Mouse (Mus musculus) cerebellum, adult 9-11 months (tissue): ENCODE data around the gene Rad51b.
A peak's percentile ranks its signal among the peaks of the same experiment; 100 is the strongest.

Experiments used
- DNase-seq: peaks from one replicate; pipeline ENCODE4 v3.0.0; 2022

Gene Rad51b

DNA sequence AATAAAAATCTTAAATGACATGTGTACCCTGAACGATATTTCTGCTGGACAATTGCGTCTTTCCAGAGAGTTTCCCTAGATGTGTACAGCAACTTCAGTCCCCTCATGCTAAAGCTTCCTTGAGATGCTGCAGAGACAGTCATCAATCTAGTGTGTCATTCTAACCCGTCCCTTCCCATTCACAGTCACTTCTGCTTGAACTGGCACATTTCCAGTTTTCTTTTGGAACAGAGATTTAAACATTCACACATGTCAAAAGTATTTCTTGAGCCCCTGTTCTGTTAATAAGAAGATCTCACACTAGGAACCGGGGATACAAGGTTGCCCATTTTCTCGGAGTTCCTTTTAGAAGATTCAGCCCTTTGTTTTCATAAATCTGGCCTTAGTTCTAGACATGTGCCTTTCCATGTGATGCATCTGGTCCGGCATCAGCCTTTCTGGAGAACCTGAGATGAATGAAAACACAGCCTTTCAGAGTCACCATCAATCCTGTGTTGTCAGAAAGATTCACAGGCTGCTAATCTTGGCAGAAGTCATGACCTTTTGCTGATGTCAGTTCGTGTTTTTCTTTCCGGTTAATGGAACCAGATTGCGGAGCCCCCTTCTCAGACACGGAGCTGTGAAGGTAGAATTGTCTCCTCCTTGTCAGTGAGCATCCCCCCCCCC is 448.9 kb downstream of the Rad51b start:
- DNase-seq, result no peak

DNA sequence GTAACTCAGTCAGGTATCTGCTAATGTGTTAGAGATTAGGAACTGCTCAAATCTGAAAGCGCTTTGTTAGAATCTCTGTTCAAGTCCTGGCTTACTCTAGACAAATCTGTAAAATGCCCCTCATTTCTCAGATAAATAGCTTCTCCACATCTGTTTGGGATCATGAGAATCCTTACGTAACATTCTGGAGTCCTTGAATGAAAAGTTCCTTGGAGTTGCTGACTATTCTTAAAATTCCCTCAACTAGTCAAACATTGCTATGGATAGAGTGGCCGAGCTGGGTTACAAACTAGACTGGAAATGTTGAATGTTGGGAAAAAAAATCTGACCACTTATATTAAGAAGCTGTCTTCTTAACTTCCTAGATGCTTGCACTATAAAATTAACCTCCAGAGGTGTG is 450.5 kb downstream of the Rad51b start:
- DNase-seq, result no peak

DNA sequence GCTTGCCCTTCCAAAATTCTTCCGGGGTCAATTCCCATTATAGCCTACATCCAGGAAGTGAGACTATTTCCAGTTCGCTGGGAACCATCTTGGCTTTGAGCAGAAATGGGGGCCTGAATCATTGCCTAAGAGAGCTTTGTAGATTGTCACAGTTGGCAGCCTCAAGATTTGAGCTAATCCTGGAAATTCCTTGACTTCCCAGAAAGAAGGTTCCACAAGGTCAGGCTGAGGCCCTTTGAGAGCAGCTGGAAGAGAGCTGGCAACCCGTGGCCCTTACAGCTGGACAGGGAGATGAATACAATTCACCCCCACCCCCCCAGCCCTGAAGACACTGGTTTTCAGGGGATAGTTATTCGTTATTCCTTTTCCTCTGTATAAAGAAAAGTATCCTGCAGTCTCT is 451.8 kb downstream of the Rad51b start:
- DNase-seq, result no peak

- DNase-seq, result no peak
Measured at GRCm38 (mm10) chr12:79750253-79751125, 453.4 kb downstream of the Rad51b start.

GRCm38 (mm10) chr12:79751781-79752180 is 454.7 kb downstream of the Rad51b start:
- no peak for DNase-seq

DNA sequence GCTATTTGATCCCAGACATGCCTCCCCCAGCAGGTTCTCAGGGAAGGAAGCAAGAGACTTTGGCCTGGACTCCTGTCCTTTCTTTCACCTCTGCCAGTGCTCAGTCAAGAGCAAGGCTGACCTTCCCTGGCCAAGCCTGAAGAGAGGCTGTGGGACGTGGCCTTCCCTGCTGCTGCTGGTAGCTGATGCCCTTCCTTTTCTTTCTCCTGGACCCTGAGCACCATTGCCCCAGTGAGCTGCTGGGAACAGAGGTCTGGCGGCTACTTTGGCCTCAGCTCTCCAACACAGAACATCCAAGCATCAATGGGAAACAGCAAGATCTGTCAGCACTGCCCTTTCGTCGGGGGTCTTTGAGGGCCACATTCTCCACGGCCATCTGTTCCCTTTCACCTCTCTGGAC is 455.1 kb downstream of the Rad51b start:
- DNase-seq, result no peak

DNA sequence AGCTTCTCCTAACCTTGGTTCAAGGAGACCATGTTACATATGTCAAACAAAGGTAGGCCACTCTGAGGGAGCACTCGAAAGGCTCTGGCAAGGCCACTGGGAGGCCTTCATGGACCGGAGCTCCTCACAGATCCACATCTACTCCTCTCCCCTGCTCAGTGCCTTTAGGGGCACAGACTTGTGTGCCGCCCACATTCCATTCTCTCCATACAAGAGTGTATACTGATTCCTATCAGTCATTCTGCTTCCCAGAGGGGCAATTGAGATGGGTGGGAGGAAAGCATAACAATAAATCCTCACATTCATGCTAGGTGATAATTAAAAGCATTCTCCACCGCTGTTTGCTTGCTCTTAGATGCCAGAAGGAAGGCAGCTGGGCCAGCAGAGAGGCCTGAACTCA is 458.5 kb downstream of the Rad51b start:
- DNase-seq, result no peak

GRCm38 (mm10) chr12:79756352-79756751 is 459.3 kb downstream of the Rad51b start:
- DNase-seq, result no peak

DNA sequence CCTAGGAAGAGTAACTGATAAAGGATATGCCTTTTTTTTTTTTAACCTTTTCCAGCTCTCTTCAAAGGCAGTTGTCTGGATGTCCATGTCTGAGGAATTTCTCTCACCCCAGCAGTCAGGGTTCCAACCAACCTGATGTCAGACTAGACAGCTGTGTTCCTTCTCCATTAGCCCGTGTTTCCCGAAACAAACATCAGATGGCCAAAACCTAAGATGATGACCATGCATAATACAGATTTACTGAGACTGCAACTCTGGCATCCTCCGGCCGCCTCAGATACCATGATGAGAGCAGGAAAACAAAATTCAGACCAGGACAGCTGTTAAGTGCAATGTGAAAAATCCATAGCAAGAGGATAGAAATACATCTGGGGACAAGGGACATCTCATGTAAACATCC is 460.7 kb downstream of the Rad51b start:
- DNase-seq, result no peak

- DNase-seq, result no peak
Measured at GRCm38 (mm10) chr12:79759180-79759902, 462.3 kb downstream of the Rad51b start.

DNA sequence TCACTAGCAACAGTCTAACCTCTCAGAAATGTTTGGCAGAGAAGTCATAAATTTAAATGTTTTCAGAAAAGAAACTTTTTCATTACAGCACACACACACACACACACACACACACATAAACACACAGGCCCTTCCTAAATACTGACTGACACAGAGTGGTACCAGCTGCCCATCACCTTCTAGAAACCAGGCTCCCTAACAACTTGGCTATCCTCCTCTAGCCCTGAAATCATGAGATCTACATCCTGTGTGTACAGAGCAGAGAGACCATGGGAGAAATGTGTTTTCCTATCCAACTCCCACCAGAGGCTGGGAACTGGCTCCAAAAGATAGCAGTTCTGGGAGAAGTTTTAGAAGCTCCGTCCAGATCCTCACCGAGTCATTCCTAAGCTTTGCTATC is 464.1 kb downstream of the Rad51b start:
- DNase-seq, result no peak

GRCm38 (mm10) chr12:79762087-79762486 is 465.0 kb downstream of the Rad51b start:
- no peak for DNase-seq

GRCm38 (mm10) chr12:79762570-79763275 is 465.6 kb downstream of the Rad51b start:
- DNase-seq, result no peak

GRCm38 (mm10) chr12:79766116-79766515 is 469.0 kb downstream of the Rad51b start:
- peak; percentile 10 for DNase-seq

DNA sequence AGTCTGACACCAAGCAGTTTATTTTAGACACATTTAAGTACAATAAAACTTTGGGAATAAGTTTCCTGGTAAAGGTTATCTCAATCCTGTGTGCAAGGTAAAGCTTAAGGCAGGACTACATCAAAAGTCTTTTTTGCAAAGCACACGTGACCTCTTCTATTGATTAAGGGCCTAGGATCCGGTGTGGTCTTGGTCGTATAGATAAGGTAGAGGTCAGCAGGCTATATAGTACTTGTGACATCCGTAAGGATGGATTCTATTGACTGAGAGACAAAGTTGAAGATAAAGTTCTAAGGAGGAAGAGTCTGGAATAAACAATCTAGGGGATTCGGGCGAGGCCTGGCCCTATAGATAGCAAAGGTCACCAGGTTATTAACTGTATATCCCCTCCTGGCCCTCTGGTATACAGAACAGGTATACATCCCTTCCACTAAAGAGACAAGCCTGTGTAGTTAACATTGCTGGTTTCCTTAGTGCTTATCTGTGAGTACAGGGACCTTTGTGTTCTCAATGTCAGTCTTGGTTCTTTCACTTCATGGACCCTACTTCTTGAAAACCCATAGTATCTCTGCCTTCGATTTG is 471.8 kb downstream of the Rad51b start:
- no peak for DNase-seq

GRCm38 (mm10) chr12:79769763-79770162 is 472.7 kb downstream of the Rad51b start:
- DNase-seq, result no peak

DNA sequence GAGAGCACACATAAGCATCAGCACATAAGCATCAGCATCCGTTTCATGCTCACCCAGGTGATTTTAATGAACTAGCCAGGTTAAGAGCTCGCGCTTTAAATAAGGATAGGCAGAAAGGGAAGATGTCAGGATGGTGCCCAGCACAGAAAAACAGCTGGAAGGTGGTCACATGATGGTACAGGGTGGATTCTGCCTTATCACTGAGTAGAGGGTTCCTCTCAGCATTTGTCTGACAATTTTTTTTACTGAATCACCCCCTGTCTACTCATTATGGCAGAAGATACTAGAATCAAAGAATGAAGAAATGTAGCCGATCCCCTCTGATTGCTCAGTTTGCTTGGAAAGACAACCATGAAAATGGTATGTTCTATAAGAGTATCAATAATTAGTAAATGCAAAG is 474.1 kb downstream of the Rad51b start:
- DNase-seq, result no peak

GRCm38 (mm10) chr12:79771741-79772140 is 474.7 kb downstream of the Rad51b start:
- no peak for DNase-seq

- no peak for DNase-seq
Measured at GRCm38 (mm10) chr12:79773246-79773645, 476.2 kb downstream of the Rad51b start.

DNA sequence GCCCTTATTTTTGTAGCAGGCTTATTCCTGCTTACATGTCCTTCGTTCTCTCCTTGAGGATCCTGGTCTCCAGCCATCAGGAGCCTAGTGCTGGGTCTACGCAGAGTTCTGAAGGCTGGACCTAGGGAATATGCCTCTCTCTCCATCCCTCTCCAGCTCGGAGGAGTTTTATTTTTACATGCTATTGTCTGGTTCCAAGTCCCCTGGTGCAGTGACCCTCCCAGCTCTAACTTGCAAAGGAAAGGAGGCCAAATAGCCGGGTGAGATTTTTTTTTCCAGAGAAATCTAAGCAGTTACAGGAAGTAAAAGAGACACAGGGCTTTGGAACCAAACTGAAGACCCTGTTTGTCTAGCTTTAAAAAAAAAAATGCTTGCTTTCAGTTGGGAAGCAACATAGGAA is 477.5 kb downstream of the Rad51b start:
- DNase-seq, result no peak

DNA sequence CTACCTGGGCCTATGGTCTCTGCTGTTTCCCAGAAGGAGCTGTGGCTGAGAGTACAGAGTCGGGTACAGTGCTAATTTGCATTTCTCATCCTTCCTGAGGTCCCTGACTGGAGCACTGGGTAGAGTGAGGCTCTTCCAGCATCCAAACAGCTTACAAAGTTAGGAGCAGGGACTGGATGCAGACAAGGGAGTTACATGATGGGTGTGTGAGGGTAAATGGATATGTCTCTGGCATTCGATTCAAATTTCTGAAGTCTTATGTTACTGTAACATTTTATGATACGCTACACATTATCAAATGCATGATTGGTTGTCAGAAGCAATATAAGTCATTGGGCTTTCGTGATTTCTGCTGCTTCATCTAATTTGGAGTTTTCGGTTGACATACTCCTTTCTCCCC is 479.7 kb downstream of the Rad51b start:
- no peak for DNase-seq

GRCm38 (mm10) chr12:79780745-79781144 is 483.7 kb downstream of the Rad51b start:
- no peak for DNase-seq

DNA sequence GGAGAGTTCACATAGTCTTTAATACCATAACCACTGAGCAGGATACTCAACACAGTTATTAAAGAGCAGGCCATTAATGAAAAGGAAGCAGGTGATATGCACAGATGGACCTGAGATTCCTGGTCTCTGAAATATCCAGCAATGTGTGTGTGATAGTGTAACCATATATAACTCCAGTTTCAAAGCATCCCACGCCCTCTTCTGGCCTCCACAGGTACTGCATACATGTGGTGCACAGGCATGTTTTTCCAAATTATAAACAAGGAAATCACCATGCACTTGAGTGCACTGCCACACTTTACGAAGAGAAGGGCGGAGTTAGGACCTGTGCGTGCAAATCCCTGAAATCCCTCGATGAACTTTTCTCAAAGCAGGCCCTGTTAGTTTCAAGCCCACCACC is 484.7 kb downstream of the Rad51b start:
- DNase-seq, result no peak
